Mouse (Mus musculus): Measurements from ENCODE around the gene Atp1b3.
"Not testable (repeated sequence)": the region's sequence is repeated elsewhere in the genome, so short reads cannot be mapped to it uniquely, and the experiment has no call there.

Gene Atp1b3

DNA sequence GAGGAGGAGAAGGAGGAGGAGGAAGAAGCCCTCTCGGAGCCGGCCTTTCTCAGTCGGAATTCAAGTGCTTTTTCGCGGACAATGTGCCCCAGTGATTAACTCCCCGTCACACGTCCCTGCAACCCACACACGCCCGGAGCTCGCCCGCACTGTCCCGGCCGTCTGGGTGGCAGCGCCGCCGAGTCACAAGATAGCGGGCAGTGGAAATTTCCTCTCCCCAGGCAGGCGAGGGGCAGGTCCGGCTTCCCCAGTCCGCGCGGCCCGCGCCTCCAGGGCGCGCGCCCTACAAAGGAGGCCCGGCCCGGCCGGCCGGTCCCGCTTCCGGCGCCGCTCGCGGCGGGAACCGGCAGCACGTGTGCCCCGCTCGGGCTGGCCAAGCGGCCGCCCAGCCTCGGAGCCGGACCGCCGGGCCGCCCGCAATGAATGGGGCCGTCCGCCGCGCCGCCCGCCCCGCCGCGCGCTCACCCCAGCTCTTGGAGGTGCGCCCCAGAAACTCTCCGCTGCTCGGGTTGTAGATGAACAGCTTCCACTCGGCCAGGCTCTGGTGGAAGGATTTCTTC, 581 bp downstream of the Atp1b3 start:
- DNase-seq, result peak; percentile 67 to 75

DNA sequence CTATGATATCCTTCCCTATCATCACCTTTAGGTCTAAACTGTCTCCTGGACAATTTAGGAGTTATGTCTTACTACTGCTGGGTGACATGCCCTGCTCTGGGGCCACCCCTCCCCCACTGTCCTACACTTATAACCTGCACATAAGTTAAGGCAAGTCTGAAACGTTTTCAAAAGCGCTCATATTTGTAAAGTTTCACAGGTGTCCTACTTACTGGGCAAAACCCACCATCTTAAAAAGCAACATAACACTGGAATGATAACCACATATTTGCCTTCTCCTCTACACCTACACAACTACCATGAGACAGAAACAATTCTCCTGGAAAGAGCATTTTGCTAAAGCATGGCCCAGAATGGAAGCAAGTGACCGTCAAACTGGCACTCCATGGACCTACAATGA, 4.2 kb downstream of the Atp1b3 start:
- DNase-seq, result no peak

DNA sequence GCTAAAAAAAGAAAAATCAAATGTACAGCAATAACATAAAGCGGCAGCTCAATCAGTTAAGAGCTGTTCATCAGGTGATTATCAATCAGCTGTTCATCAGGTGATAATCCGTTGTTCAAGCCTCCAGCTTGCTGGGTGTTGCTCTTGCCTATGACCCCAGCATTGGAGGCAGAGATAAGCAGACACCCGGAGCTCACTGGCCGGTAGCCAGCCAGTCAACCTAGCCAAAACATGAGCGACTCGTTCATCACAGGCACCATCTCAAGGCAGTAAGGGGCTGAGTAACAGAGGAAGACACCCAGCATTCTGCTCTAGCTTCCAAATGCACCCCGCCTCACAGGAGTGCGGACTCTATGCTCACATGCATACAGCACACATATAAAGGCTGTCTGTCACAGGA, 10.4 kb downstream of the Atp1b3 start:
- no peak for DNase-seq

DNA sequence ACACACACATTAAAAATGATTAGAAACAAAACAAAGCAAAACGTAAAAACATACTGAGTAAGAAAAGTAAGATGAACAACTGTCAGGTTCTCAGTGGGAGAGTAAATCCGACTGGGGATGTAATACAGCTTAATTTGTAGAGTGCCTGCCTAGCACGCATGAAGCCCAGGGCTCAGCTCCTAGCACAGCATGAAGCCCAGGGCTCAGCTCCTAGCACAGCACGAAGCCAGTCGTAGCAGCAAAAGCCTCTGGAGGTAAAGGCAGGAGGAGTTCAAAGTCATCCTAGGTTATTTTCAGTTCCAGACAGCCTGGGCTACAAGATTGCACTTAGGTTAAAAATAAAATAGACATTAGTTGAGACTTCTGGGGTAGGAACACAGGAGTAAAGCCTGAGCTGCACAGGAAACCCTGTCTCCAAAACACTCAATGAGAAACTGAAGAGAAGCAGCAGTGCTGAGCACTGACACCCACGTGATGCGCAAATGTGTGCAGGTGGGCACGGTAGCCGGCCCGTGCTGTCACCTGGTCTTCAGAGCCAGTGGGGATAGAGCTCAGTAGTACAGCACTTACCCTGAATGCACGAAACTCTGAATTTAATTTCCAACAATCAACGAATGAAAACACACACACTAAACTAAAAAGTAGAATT, 11.0 kb downstream of the Atp1b3 start:
- DNase-seq, result no peak

DNA sequence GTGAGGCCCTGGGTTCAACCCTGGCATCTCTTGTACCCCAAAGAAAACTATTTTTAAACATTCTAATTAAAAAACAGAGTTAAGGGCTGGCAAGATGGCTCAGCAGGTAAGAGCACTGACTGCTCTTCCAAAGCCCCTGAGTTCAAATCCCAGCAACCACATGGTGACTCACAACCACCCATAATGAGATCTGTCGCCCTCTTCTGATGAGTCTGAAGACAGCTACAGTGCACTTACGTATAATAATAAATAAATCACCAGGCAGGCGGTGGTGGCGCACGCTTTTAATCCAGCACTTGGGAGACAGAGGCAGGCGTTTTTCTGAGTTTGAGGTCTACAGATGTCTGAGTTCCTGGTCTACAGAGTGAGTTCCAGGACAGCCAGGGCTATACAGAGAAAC, 12.5 kb downstream of the Atp1b3 start:
- DNase-seq, result not testable (repeated sequence)

DNA sequence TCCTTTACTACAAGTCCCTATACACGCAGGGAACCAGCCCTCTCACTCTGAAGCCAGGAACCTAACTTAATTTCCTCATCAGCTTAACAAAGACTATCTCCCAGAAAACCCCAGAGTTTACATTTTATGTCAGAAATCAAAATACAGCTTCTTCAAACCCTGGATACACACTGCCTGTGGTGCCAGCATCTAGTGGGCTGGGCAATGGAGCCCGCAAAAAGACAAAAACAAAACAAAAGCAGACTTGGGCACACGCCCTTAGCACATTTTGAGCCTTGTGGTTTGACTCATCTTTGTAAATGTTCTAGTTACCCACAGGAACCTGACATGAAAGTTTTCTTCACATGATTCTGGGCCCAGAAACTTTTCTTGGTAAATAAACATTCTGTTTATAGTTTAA, 13.8 kb downstream of the Atp1b3 start:
- no peak for DNase-seq

DNA sequence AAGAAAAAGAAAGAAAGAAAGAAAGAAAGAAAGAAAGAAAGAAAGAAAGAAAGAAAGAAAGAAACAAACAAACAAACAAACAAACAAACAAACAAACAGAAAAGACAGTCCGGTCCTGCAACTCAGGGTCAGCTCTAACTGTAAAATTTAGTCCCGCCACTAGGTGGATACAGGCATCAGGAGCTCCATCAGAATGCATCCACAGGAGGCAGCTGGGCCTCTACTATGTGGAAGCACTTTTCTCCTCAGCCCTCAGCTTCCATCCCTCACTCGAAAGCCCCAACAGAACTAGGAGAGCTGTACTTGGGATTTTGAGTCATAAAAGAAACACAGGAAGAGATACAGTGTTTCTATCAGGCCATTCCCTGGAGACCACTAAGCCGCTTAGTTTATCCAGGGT, 14.2 kb downstream of the Atp1b3 start:
- DNase-seq, result peak; percentile 61 to 65

DNA sequence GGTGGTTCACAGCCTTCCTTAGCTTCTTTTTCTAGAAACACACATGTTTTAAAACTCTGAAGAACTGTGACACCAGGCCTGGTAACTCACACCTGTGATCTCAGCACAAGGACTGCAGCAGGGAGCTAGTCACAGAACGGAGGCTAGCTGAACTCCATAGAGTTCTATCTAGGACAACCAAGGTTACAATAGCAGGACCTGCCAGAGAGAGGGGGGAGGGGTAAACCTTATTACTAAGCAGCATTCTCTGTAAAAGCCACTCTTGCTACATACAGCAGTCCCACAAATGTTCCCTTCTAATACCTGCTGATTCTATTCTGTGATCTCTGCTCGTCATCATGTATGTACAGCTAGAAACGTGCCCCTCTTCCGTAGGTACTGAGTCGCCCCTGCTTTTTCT, 15.4 kb downstream of the Atp1b3 start:
- no peak for DNase-seq

DNA sequence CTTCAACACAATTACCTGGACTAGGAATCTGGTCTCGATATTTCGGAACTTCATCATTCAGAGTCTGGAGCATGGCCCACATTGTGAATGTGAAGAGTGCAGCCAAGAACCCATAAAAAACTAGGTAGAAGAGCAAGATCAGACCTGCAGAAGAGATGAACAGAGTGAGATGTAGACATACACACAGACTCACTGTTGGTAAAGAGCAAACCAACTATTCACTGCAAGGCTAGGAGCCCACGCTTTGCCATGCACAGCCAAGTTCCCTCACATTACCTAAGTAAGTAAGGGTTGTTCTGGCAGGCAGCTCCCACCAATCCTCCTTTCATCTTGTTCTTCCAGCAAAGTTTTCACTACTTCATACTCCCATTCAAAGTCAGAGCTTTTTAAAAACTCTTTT, 18.5 kb downstream of the Atp1b3 start:
- DNase-seq, result no peak

DNA sequence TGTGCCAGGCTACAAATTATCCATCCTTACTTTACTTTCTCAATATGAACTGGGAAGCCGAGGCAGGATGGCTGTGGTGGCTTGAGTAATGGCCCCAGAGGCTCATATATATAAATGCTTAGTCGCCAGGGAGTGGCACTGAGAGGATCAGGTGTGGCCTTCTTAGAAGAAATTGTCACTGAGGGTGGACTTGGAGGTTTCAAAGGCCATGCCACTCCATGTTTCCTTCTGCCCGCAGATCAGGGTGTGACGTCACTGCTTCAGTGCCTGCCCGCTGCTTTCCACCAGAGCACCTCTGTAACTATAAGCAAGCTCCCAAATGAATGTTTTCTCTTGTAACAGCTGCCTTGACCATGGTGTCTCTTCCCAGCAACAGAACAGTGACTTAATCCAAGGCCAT, 33.1 kb downstream of the Atp1b3 start:
- no peak for DNase-seq

DNA sequence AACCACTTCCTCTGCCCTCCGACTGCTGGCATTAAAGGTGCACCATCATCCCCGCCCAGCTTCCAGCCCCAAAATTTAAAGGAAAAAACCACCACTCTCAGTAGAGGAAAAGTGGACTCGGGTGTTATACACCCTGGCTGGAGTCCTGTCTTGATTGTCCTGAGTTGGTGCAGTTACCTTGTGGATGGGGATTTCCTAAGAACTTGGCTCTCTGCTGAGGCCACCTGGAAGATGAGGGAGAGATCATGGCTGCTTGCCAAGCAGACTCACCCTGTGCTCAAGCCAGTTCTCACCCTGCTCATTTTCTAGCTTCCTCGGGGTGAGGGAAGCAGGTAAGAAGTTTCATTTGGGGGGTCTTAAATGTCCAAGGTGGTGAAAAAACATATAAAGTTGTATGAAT, 36.0 kb downstream of the Atp1b3 start:
- DNase-seq, result no peak

DNA sequence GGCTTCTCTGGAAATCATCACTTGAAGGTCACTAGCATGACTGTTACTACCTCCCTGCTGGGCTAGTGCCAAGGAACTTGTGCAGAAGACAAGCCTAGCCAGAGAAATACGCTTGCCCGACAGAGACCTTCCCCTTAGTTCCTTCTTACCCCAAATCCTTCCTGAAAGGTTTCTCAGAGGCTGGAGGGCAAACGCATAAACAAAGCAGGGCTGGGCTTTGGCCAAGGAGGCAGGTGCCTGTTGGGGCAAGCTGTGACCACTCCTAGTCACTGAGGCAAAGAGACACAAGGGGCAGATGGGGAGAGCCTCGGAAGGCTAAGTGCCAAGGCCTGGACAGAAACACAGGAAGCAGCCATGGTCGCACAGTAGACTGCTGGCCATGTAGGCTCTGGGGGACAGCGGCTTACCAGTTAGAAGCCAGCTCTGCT, 37.7 kb downstream of the Atp1b3 start:
- DNase-seq, result no peak

DNA sequence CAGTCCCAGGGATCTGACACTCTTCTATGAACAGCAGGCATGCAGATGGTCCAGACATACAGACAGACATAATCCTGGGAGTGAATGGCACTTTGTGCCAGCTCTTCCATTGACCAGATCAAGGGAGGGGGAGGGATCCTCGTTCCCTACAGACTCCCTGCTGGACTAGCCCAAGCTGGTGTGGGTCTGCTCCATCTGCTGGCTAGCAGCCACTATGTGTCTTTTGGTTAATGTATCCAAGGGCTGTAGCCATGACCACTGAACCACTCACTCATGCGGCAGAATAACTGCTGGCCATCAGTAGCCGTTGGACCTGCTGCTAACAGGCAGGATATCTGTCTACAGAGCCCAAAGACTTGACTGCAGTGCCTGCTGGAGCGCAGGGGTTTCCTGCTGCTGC, 39.7 kb downstream of the Atp1b3 start:
- DNase-seq, result no peak

DNA sequence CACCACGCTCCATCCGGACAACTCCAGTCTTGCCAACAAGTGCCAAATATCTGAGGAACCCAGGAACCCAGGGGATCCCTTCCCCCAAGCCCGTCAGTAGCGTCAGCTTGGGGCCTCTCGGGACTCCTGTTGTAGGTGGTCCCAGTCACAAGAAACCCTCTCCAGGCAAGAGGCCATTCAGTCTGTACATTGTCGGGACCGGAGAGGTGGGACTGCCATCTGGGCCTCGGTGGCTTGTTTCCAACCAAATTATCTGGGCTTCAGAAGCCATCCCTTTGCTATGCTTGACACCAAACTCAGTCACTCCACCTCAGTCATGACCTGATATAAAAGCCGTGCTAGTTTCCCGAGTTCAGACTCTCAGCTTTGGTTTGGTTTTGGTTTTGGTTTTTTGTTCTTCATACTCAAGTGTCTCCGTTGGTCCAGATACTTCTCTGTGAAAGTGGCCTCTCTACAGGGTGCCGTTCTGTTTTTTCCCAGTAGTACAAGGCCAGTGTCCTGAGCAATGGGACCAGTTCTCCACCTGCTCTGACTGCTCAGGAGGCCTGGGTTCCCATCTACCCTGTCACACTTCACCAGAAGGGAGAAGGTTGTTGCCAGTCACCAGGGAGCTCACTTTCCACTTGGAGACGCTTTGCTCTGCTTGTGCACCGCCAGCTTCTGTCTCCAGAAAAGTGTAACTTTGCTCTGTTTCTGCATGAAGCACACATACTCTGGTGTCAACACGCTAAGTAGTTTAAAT, 41.7 kb downstream of the Atp1b3 start:
- DNase-seq, result no peak

DNA sequence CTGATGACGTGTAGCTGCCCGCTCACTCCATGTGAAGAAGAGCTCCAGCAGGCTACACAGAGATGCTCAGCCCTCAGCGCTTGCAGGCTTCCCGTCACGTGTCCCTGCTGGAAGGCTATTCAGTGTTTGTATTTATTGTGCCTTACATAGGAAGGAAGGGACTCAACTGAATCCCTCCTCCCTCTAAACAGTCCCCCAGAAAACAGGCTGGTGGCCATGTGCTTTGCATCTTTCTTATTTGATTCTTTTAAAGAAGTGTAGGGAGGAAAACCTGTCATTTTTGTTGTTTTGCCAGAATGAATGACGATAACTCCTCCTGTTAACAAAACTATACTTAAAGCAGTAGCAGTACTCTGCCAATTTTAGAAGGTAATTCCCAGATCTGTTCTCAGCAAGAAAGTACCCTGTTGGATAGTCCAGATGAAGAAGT, 43.7 kb downstream of the Atp1b3 start:
- no peak for DNase-seq

DNA sequence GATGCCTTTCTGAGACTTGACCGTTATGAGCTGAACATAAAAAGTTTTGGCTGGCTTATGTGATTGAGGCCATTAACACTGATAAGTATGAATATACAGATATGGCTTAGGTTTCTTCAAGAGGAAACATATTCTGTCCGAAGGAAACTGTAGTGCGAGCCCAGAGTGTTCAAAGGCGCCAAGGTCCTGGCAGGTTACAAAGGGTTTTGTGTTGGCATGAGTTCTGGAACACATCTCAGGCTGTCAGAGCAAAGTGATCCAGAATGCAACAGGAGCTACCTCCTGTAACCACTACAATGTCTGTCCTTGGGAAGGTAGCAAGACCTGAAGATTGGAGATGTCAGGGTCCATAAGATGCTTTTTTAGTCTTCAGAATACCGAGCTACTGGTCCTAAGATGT, 44.9 kb downstream of the Atp1b3 start:
- no peak for DNase-seq

DNA sequence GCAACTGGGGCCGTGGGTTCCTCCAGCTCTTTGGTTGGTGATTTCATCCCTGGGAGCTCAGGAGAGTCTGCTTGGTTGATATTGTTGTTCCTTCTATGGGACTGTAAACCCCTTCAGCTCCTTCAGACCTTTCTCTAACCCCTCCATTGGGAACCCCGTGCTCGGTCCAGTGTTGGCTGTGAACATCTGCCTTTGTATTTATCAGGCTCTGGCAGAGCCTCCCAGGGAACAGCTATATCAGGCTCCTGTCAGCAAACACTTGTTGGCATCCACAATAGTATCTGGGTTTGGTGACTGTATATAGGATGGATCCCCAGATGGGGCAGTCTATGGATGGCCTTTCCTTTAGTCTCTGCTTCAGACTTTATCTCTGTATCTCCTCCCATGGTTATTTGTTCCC, 52.2 kb downstream of the Atp1b3 start:
- no peak for DNase-seq

DNA sequence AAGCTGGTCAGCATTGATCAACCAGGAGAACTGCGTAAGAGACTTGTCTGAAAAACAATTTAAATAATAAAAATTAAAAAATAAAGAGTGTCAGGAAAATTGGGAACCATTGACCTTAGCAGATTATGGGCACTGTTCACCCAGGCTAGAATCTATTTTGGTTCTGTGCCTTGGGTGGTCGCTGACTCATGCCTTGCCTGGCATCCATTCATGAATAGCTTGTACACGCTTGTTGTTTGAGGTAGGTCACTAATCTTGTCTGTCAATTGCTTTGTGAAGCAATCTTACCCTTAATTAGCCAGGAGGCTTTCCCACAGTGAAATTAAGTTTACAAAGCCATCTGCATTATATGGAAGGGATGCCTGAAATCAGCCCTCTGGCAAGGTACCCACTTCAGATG, 55.4 kb downstream of the Atp1b3 start:
- DNase-seq, result no peak

DNA sequence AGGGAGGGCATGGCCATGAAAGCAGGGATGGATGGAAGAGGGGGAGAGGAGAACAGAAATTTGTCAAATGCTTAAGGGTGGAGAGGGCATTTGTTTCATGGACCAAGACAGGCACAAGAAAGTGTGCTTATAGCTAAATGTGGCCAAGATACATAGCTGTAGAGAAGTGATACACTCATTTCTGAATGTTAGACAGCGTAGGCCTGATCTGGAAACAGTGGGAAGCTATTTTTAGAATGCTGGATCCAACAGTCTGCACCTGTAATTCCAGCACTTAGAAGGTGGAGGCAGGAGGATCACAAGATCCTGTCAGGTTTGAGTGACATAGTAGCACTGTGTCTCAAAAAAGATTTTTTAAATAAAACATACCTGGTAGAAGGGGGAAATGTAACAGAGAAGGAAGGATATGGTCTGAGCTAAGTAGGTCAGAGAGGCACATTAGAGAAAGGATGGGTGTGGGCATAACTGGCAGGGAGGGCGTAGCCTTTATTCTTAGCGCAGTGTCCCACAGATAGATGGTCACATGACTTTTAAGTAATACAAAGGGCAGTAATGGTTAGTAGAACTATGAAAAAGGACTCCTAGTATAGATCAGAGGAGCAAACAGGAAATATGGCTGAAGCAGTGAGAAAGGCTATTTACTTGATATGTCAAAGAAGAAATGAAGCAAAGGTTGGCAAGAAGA, 64.8 kb downstream of the Atp1b3 start:
- DNase-seq, result no peak

DNA sequence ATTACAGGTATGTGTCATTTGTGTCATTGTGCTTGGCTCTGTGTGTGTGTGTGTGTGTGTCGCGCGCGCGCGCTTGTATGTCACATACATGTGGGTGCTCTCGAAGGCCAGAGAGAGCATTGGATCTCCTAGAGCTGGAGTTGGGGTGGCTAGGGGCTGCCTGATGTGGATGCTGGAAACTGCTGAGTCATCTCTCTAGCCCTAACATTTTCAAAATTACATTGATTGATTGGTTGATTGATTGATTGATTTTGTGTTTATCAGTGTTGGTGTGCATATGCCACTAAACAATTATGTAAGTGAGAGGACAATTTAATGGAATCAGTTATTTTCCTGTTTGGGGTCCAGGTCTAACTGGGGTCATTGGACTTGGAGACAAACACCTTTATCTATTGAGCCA, 72.1 kb downstream of the Atp1b3 start:
- DNase-seq, result no peak

DNA sequence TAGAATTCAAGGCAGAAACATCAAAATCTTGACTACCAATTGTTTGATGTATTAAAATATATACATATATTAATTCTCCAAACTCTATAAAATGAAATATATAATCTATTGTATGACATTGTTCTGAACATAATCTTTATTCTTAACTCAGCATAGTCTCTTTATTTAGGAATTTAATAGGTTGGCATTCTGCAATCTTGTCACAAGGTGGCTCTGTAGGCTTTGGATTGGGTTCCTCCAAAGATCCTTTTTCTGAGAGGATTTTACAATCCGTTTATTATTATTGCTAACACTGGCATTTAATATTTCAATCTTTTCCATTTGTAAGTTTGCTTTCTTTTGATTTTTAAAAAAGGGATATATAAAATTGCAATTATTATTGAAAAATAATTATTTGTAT, 79.3 kb downstream of the Atp1b3 start:
- DNase-seq, result peak in 1 of 2 experiments; percentile 18

Data from B cell, adult 2 months (primary cell).